Mouse (Mus musculus): Measurements from ENCODE around the gene 5730522E02Rik.
"Not testable (repeated sequence)": the region's sequence is repeated elsewhere in the genome, so short reads cannot be mapped to it uniquely, and the experiment has no call there.

5730522E02Rik gene

GRCm38 (mm10) chr11:26210582-26211180 is at the start of gene 5730522E02Rik:
5730522E02Rik (minus strand) TSS chr11:26210763.
- DNase-seq (ENCODE audit: low spot score in 2 of 2), result no peak

- no peak for DNase-seq (ENCODE audit: low spot score in 2 of 2)
These were observed 26.0 kb upstream of the 5730522E02Rik start for GRCm38 (mm10) chr11:26236540-26236939.

- no peak for DNase-seq (ENCODE audit: low spot score in 2 of 2)
These were observed 19.3 kb upstream of the 5730522E02Rik start for GRCm38 (mm10) chr11:26229895-26230294.

GRCm38 (mm10) chr11:26213643-26214042 is 3.1 kb upstream of the 5730522E02Rik start:
- not testable (repeated sequence) for DNase-seq (ENCODE audit: low spot score in 2 of 2)

GRCm38 (mm10) chr11:26209811-26210581 is 567 bp downstream of the 5730522E02Rik start:
- DNase-seq (ENCODE audit: low spot score in 2 of 2), result peak; percentile 11 to 15

GRCm38 (mm10) chr11:26203466-26203865 is 7.1 kb downstream of the 5730522E02Rik start:
- no peak for DNase-seq (ENCODE audit: low spot score in 2 of 2)

- no peak for DNase-seq (ENCODE audit: low spot score in 2 of 2)
These were observed 7.7 kb downstream of the 5730522E02Rik start for GRCm38 (mm10) chr11:26202842-26203241.

- no peak for DNase-seq (ENCODE audit: low spot score in 2 of 2)
These were observed 8.8 kb downstream of the 5730522E02Rik start for GRCm38 (mm10) chr11:26201778-26202097.

GRCm38 (mm10) chr11:26200970-26201777 is 9.4 kb downstream of the 5730522E02Rik start:
- peak in 1 of 2 experiments; percentile 44 for DNase-seq (ENCODE audit: low spot score in 2 of 2)

GRCm38 (mm10) chr11:26195468-26195867 is 15.1 kb downstream of the 5730522E02Rik start:
- no peak for DNase-seq (ENCODE audit: low spot score in 2 of 2)

- no peak for DNase-seq (ENCODE audit: low spot score in 2 of 2)
These were observed 23.2 kb downstream of the 5730522E02Rik start for GRCm38 (mm10) chr11:26187231-26187967.

GRCm38 (mm10) chr11:26170572-26170971 is 40.0 kb downstream of the 5730522E02Rik start:
- no peak for DNase-seq (ENCODE audit: low spot score in 2 of 2)

GRCm38 (mm10) chr11:26167609-26167971 is 43.0 kb downstream of the 5730522E02Rik start:
- DNase-seq (ENCODE audit: low spot score in 2 of 2), result no peak

- no peak for DNase-seq (ENCODE audit: low spot score in 2 of 2)
These were observed 43.5 kb downstream of the 5730522E02Rik start for GRCm38 (mm10) chr11:26166966-26167608.

- DNase-seq (ENCODE audit: low spot score in 2 of 2), result no peak
These were observed 45.8 kb downstream of the 5730522E02Rik start for GRCm38 (mm10) chr11:26164651-26165259.

GRCm38 (mm10) chr11:26161354-26161753 is 49.2 kb downstream of the 5730522E02Rik start:
- DNase-seq (ENCODE audit: low spot score in 2 of 2), result no peak

- no peak for DNase-seq (ENCODE audit: low spot score in 2 of 2)
These were observed 51.5 kb downstream of the 5730522E02Rik start for GRCm38 (mm10) chr11:26159033-26159432.

- DNase-seq (ENCODE audit: low spot score in 2 of 2), result no peak
These were observed 70.5 kb downstream of the 5730522E02Rik start for GRCm38 (mm10) chr11:26140024-26140423.

- no peak for DNase-seq (ENCODE audit: low spot score in 2 of 2)
These were observed 72.5 kb downstream of the 5730522E02Rik start for GRCm38 (mm10) chr11:26138013-26138412.

GRCm38 (mm10) chr11:26130911-26131310 is 79.7 kb downstream of the 5730522E02Rik start:
- DNase-seq (ENCODE audit: low spot score in 2 of 2), result no peak

GRCm38 (mm10) chr11:26129054-26129453 is 81.5 kb downstream of the 5730522E02Rik start:
- DNase-seq (ENCODE audit: low spot score in 2 of 2), result no peak

Data from spleen, postnatal 14 days (tissue).